ENCODE assay signal across 23 mouse cellular contexts in genomic region chr8:91372780-91373577, GRCm38 (mm10). TPM values are rescaled to one million over a fixed set of nuclear protein-coding genes. Genes with fewer than 3 reads are reported as not detected.
DNase-seq lines count a peak whose midpoint lies in the region; ATAC-seq and TF ChIP-seq lines count a peak whose summit lies in the region.
"Had no signal": no experiment of that assay in that cellular context is flagged by ENCODE, and none has a peak within 500 bp of the region (broad histone marks: within the 10 kb centered on the region; RNA-seq: fewer than 3 reads in every experiment).

No protein-coding gene starts in this region.

- H3K9me3 ChIP-seq in hindbrain, embryonic 13.5 days, result no peaks in the 10 kb centered on the region
- H3K9me3 ChIP-seq in hindbrain, embryonic 16.5 days (ENCODE audit: control insufficient read depth, low read length), result no peaks in the 10 kb centered on the region
- H3K9me3 ChIP-seq in midbrain, embryonic 13.5 days, result no peaks in the 10 kb centered on the region
- H3K9me3 ChIP-seq: forebrain, embryonic 13.5 days; G1E; hindbrain, embryonic 10.5 days; limb, embryonic 15.5 days had no signal

- 51% methylated on average over 9 of the region's 9 CpGs for WGBS in hindbrain, embryonic 13.5 days
- 57% methylated on average over 9 of the region's 9 CpGs for WGBS in hindbrain, embryonic 16.5 days
- 51% methylated on average over 9 of the region's 9 CpGs for WGBS in midbrain, embryonic 13.5 days

- H3K9ac ChIP-seq in hindbrain, embryonic 13.5 days, result no peak overlapping the region
- no peak overlapping the region for H3K9ac ChIP-seq in hindbrain, embryonic 16.5 days (ENCODE audit: low read depth, low read length)
- H3K9ac ChIP-seq in midbrain, embryonic 13.5 days (replicated peaks), result no peak overlapping the region
- H3K9ac ChIP-seq: forebrain, embryonic 13.5 days; limb, embryonic 15.5 days; liver, embryonic 14.5 days; lung, embryonic 14.5 days had no signal

- H3K4me2 ChIP-seq in hindbrain, embryonic 13.5 days, result no peak overlapping the region
- H3K4me2 ChIP-seq in hindbrain, embryonic 16.5 days (ENCODE audit: low read length), result no peak overlapping the region
- no peak overlapping the region for H3K4me2 ChIP-seq in midbrain, embryonic 13.5 days (replicated peaks)
- H3K4me2 ChIP-seq: forebrain, embryonic 13.5 days; limb, embryonic 15.5 days; lung, embryonic 14.5 days had no signal

- ATAC-seq in hindbrain, embryonic 13.5 days (ENCODE audit: low FRiP score), result 0 out of 2 replicates have a peak, but pooled peaks have one; percentile 28
- no peak for ATAC-seq in hindbrain, embryonic 16.5 days
- 0 out of 2 replicates have a peak, but pooled peaks have one; percentile 43 for ATAC-seq in midbrain, embryonic 13.5 days
- ATAC-seq: forebrain, embryonic 13.5 days; inflammation-experienced regulatory T-cells, adult 6 months; Patski had no signal

- peaks cover 51% of the 10 kb centered on the region for H3K4me1 ChIP-seq in hindbrain, embryonic 13.5 days (replicated peaks)
- H3K4me1 ChIP-seq in hindbrain, embryonic 16.5 days (ENCODE audit: control insufficient read depth, insufficient read depth, low read depth, low read length), result peaks cover 2% of the 10 kb centered on the region; the same call in 1 of the 2 replicates
- peaks cover 65% of the 10 kb centered on the region for H3K4me1 ChIP-seq in midbrain, embryonic 13.5 days (replicated peaks)

- no peak overlapping the region for H3K4me3 ChIP-seq in gastrocnemius, adult 2 months
- no peak overlapping the region for H3K4me3 ChIP-seq in hindbrain, embryonic 13.5 days
- H3K4me3 ChIP-seq in hindbrain, embryonic 16.5 days (ENCODE audit: low read length), result no peak overlapping the region
- no peak overlapping the region for H3K4me3 ChIP-seq in midbrain, embryonic 13.5 days (replicated peaks)
- H3K4me3 ChIP-seq: forebrain, embryonic 13.5 days; hindbrain, embryonic 10.5 days; limb, embryonic 15.5 days had no signal

- peaks cover 56% of the 10 kb centered on the region for H3K27me3 ChIP-seq in hindbrain, embryonic 13.5 days
- H3K27me3 ChIP-seq in hindbrain, embryonic 16.5 days (replicated peaks; ENCODE audit: control insufficient read depth, insufficient read depth, low read length), result no peaks in the 10 kb centered on the region
- H3K27me3 ChIP-seq in midbrain, embryonic 13.5 days, result peaks cover 47% of the 10 kb centered on the region
- H3K27me3 ChIP-seq: CH12.LX; limb, embryonic 15.5 days; Patski had no signal

- peak overlapping the region; percentile 79 for H3K27ac ChIP-seq in gastrocnemius, adult 2 months
- no peak overlapping the region for H3K27ac ChIP-seq in hindbrain, embryonic 13.5 days
- H3K27ac ChIP-seq in hindbrain, embryonic 16.5 days (ENCODE audit: low read depth, low read length), result no peak overlapping the region
- H3K27ac ChIP-seq in midbrain, embryonic 13.5 days, result no peak overlapping the region
- H3K27ac ChIP-seq: forebrain, embryonic 13.5 days; limb, embryonic 15.5 days; liver, embryonic 14.5 days had no signal

- TF ChIP-seq CTCF in gastrocnemius, adult 2 months (IDR thresholded peaks at IDR 0.05), result no peak

- intact Hi-C loops in gastrocnemius, adult 2 months (cut with DNase I), result no loop called here

- no peaks in the 10 kb centered on the region for H3K36me3 ChIP-seq in hindbrain, embryonic 13.5 days
- no peaks in the 10 kb centered on the region for H3K36me3 ChIP-seq in hindbrain, embryonic 16.5 days (ENCODE audit: control insufficient read depth, insufficient read depth, low read length)
- H3K36me3 ChIP-seq in midbrain, embryonic 13.5 days, result no peaks in the 10 kb centered on the region
- H3K36me3 ChIP-seq: hindbrain, embryonic 10.5 days; limb, embryonic 15.5 days had no signal

- no peak for DNase-seq in gastrocnemius, adult 2 months
- DNase-seq in gastrocnemius, adult 18-20 months (ENCODE audit: low spot score), result no peak
- peak; percentile 13 for DNase-seq in telencephalon, adult 2 months (ENCODE audit: low read depth, low spot score)
- DNase-seq in cerebellum, adult 9-11 months, result no peak
- DNase-seq: adrenal gland, postnatal 36 days; B cell, adult 2 months; cerebellum, adult 11 months; cerebellum, postnatal 10 days; kidney, adult 18-20 months; left cerebral cortex, postnatal 4 days; lung, embryonic 14.5 days; spleen, adult 18-20 months had no signal

RNA-seq across cellular contexts. Expression of gene Fto, which starts 59.7 kb away (rescaled TPM):
- 10 to 100 TPM; 81.7 to 85.5 TPM for total RNA-seq in gastrocnemius, adult 2 months (2021)
- 10 to 100 TPM; 81.2 to 87.6 TPM for total RNA-seq in gastrocnemius, adult 18-20 months (2021)
- 126 and 131 TPM in 2 replicates for polyA plus RNA-seq in hindbrain, embryonic 13.5 days (2015; fragmentation: Nextera tagmentation; extraction: Ambion mirVana)
- polyA plus RNA-seq in hindbrain, embryonic 16.5 days (2015; fragmentation: Nextera tagmentation; extraction: Ambion mirVana), result 151 and 169 TPM in 2 replicates
- polyA plus RNA-seq in midbrain, embryonic 13.5 days (2015; fragmentation: Nextera tagmentation; extraction: Ambion mirVana), result 128 and 131 TPM in 2 replicates

RNA-seq across cellular contexts. Expression of gene Rpgrip1l, which starts 59.9 kb away (rescaled TPM):
- total RNA-seq in gastrocnemius, adult 2 months (2021), result 1 to 10 TPM; 2.0 to 2.3 TPM
- total RNA-seq in gastrocnemius, adult 18-20 months (2021), result 1 to 10 TPM; 1.8 to 4.6 TPM
- polyA plus RNA-seq in hindbrain, embryonic 13.5 days (2015; fragmentation: Nextera tagmentation; extraction: Ambion mirVana), result 10.3 and 10.6 TPM in 2 replicates
- 10.0 and 10.6 TPM in 2 replicates for polyA plus RNA-seq in hindbrain, embryonic 16.5 days (2015; fragmentation: Nextera tagmentation; extraction: Ambion mirVana)
- polyA plus RNA-seq in midbrain, embryonic 13.5 days (2015; fragmentation: Nextera tagmentation; extraction: Ambion mirVana), result 14.0 TPM in 2 replicates
